Mouse (Mus musculus) erythroblast, embryonic 14.5 days (primary cell): ENCODE measurements around the gene Calhm6.

ENCODE experiments used
- GATA1 ChIP-seq: IDR thresholded peaks from 2 replicates; pipeline ENCODE4 v1.6.1; 2012; ENCODE audit warnings: low read length, inconsistent platforms, mixed read lengths
- TAL1 ChIP-seq: IDR thresholded peaks from 3 replicates; pipeline ENCODE4 v1.6.1; 2012; ENCODE audit warnings: low read length, inconsistent platforms, mixed read lengths

DNA sequence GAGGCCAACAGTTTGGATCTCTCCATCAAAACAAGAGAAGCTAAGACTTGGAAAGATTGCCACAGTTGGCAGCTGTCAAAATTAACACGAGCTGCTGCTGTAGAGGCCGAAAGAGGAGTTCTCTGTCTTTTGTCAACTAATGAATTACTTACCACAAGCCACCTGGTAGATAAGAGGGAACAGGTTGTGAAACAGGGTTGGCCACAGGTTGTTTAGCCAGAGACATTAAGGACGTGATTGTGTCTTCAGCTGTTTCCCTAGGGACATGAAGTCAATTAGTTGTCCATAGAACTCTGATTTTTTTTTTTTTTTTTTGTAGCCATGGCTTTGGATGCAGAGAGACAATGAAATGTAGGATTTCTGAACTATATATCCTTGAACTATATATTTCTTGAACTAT, 10.7 kb downstream of the Calhm6 start:
- TF ChIP-seq GATA1 (no peak), TAL1 (no peak)
